Mouse (Mus musculus) embryonic facial prominence, embryonic 12.5 days (tissue): ENCODE measurements around the gene Hpcal1. TPM values are rescaled to one million over a fixed set of nuclear protein-coding genes. Genes with fewer than 3 reads are reported as not detected.

Experiments used
- ATAC-seq: fragments of 200-750 bp; cut with Nextera tagmentation; 2 replicates; pipeline ENCODE4 v1.8.0; 2017; ENCODE audit not compliant: insufficient number of reproducible peaks, insufficient read depth, low FRiP score, low TSS enrichment
- H3K27ac ChIP-seq: fragments of 300-500 bp; sonication (generic); 2 replicates; pipeline ENCODE4 v1.5.1; 2016; ENCODE audit warnings: mild to moderate bottlenecking
- H3K27me3 ChIP-seq: fragments of 300-500 bp; sonication (generic); 2 replicates; pipeline ENCODE4 v1.6.1; 2016; ENCODE audit warnings: mild to moderate bottlenecking, moderate library complexity
- H3K36me3 ChIP-seq: fragments of 300-500 bp; sonication (generic); 2 replicates; pipeline ENCODE4 v1.6.1; 2016; ENCODE audit warnings: mild to moderate bottlenecking
- H3K4me1 ChIP-seq: fragments of 300-500 bp; sonication (generic); 2 replicates; pipeline ENCODE4 v1.6.1; 2016
- H3K4me2 ChIP-seq: fragments of 300-500 bp; sonication (generic); replicated peaks from 2 replicates; pipeline ENCODE4 v1.6.1; 2016; ENCODE audit warnings: mild to moderate bottlenecking, moderate library complexity
- H3K4me3 ChIP-seq: fragments of 300-500 bp; sonication (generic); 2 replicates; pipeline ENCODE4 v1.5.1; 2016; ENCODE audit warnings: mild to moderate bottlenecking
- H3K9ac ChIP-seq: fragments of 300-500 bp; sonication (generic); 2 replicates; pipeline ENCODE4 v1.6.1; 2016; ENCODE audit warnings: mild to moderate bottlenecking, moderate library complexity
- H3K9me3 ChIP-seq: fragments of 300-500 bp; sonication (generic); 2 replicates; pipeline ENCODE4 v1.6.1; 2016; ENCODE audit warnings: mild to moderate bottlenecking, moderate library complexity
- WGBS: fragments of 180-500 bp; shearing (Covaris S2); methylation state at CpG from one replicate; pipeline ENCODE4 v1.1.7; 2016; 5-methylcytosine and 5-hydroxymethylcytosine counted together
- polyA plus RNA-seq: library from polyadenylated mRNA; unstranded; fragments of >200 nt; fragmentation: Nextera tagmentation; extraction: Ambion mirVana; gene quantifications from 2 replicates; pipeline ENCODE4 v1.2.1, GENCODE M21; 2016

The Hpcal1 gene
- polyA plus RNA-seq, 1 experiment from 2014 or later, result 39.5 TPM

DNA sequence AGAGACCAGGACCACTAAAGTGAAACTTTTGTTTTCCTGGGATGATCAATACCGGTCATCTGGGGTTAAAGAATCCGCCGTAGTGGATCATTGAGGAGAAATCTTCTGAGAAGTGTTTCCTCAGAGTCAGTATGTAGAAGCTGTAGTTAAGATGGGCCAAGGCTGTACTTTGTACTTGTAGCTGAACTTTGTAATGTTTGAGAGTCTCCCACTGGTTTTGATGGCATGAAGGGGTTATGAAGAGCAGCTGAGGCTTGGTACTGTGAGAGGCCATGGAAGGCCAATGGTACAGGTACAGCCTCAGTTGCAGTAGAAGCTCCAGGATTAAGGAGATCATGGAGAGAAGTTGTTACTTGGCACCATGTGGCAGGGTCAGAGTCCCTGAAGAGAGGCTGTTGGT, 13.2 kb downstream of the Hpcal1 start:
- Histone ChIP-seq H3K27me3 (no peaks in the 10 kb centered on the region), H3K4me2 (no peak overlapping the region), H3K4me1 (peaks cover 11% of the 10 kb centered on the region), H3K9ac (no peak overlapping the region), H3K4me3 (no peak overlapping the region), H3K27ac (no peak overlapping the region), H3K9me3 (no peaks in the 10 kb centered on the region), H3K36me3 (no peaks in the 10 kb centered on the region)
- 90% methylated on average over 3 of the region's 3 CpGs for WGBS
- ATAC-seq, result no peak

DNA sequence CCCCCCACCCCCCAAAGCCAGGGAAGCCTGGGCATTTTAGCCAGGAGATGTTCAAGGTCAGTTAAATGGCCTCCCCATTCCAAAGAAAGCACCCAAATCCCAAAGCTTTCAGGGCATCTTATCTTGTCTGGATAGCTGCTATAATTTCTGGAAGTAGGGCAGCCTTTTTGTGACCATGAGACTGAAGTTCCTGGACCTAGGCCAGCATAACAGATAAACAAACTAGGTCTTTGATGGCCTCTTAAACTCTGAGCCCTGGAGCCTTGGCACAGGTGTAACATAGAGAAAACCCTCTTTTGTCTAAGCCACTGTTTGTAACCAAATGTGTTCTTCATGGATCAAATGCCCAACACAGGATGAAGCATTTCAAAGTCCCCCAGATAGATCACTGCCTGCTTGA, 16.8 kb downstream of the Hpcal1 start:
- no peak overlapping the region for H3K4me2 ChIP-seq
- no peak overlapping the region for H3K4me3 ChIP-seq
- ATAC-seq, result no peak
- no peak overlapping the region for H3K9ac ChIP-seq
- H3K27ac ChIP-seq, result no peak overlapping the region
- H3K9me3 ChIP-seq, result no peaks in the 10 kb centered on the region
- H3K4me1 ChIP-seq, result peaks cover 28% of the 10 kb centered on the region
- no peaks in the 10 kb centered on the region for H3K36me3 ChIP-seq
- H3K27me3 ChIP-seq, result no peaks in the 10 kb centered on the region

DNA sequence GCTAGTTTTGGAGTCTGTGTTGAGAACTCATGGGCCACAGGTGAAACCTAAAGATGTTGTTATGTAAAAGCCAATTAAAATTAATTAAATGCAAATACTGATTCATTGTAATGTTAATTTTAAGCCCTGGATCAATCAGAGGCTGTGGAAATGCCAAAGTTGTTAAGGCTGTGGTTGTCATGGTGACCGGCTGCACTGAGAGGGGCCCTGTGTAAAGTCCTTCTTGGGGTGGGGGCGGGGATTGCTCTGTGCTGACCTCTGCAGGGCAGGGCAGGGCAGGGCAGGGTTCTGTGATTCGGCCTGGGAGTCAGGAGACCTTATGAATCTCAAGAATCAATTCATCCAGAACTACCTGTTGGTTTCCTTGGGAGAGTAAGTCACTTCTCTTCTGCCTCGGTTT, 18.8 kb downstream of the Hpcal1 start:
- Histone ChIP-seq H3K9ac (no peak overlapping the region), H3K4me3 (no peak overlapping the region), H3K36me3 (no peaks in the 10 kb centered on the region), H3K4me1 (peaks cover 28% of the 10 kb centered on the region), H3K9me3 (no peaks in the 10 kb centered on the region), H3K27ac (no peak overlapping the region), H3K4me2 (no peak overlapping the region), H3K27me3 (no peaks in the 10 kb centered on the region)
- no peak for ATAC-seq
- WGBS, result 18% methylated on average over 4 of the region's 4 CpGs

DNA sequence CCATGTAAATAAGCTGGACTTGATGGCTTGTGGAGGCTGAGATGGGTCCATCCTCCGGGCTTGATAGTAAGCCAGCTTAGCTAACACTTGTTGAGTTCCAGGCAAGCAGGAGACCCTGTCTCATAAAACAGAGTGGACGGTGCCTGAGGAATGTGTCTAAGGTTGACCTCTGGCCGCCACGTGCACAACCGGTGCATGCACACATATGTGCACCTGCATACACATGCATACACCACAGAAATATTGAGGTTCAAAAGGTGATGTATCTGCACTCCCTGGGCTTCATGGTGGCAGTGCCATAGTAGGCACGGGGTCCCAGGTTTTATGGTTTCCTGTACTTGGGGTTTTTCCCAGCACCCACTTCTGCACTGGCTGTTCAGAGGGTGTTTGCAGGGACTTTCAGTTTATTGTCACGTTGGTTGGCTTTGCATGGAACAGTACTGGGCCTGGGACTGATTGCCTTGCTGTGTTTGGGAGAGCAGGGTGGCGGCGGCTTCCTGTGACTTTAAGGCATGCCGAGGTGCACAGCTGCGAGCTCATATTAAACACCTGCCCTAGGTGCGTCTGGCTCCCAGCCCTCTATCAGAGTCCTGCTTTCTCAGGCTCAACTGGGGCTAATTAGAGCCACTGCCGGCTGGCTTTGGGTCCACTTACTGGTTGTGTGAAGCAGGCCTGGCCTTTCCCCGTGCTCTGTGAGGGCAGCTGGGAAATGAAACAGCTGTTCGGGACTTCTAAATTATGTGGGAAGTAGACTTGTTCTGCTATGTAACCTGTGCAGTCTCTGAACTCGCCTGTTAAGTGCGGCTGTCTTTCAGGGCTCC, 19.5 kb downstream of the Hpcal1 start:
- Histone ChIP-seq H3K36me3 (no peaks in the 10 kb centered on the region), H3K4me2 (0 out of 2 replicates have a peak overlapping the region, but pooled peaks have one; percentile 1), H3K27me3 (no peaks in the 10 kb centered on the region), H3K9me3 (no peaks in the 10 kb centered on the region), H3K4me3 (no peak overlapping the region), H3K4me1 (peaks cover 28% of the 10 kb centered on the region), H3K9ac (no peak overlapping the region), H3K27ac (0 out of 2 replicates have a peak overlapping the region, but pooled peaks have one; percentile 30)
- 37% methylated on average over 17 of the region's 17 CpGs for WGBS
- peak; percentile 68; the same call in 1 of the 2 replicates for ATAC-seq

DNA sequence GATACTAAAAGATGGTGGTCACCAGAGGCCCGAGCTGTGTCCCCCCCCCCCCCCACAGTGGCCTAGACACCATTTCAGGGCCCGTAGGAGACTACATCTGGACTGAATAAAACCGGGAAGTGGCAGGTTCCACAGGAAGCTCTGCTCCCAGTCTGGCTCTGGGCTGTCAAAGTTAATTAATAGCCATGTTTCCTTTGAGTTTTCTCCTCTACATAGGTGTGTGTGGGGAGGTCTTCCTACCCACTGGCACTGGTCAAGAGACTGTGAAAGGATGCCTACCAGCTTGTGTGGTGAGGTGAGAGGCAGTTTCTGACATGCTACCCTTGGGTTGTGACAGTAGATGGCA, 20.1 kb downstream of the Hpcal1 start:
- peaks cover 28% of the 10 kb centered on the region for H3K4me1 ChIP-seq

DNA sequence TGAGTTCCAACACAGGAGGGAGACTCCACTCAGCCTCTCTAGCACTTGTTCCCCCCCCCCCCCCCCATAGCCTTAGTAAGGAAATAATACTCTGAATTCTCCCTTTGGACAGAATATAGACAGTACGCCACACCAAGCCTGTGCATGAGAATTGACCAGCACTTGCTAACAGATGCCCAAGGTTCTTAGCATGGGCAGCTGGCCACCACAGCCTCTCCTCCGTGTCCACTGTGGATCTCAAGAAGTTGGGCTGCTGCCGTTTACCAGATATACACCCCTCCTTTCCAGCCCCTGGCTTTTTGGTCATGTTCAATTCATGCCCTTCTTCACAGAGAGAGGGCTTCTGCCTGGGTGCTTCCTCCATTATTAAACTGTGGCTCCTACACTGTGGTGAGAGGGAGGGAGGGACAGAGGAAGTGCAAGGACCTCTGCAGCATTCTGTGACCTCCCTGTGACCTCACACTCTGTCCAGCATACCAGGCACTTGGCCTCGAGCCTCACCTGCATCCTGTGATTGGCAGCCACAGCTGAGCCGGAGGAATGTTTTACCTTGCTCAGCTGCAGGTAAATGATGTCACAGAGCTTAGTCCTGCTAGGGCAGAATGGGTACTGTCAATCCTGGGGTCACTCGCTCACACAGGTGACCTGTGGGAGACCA, 21.2 kb downstream of the Hpcal1 start:
- peaks cover 28% of the 10 kb centered on the region for H3K4me1 ChIP-seq
- 56% methylated on average over 6 of the region's 6 CpGs for WGBS

More for the DNA sequence above, 20.1 kb downstream of the Hpcal1 start:
- Histone ChIP-seq H3K27me3 (no peaks in the 10 kb centered on the region), H3K9me3 (no peaks in the 10 kb centered on the region), H3K4me2 (0 out of 2 replicates have a peak overlapping the region, but pooled peaks have one; percentile 1), H3K9ac (no peak overlapping the region), H3K36me3 (no peaks in the 10 kb centered on the region), H3K27ac (no peak overlapping the region), H3K4me3 (no peak overlapping the region)
- WGBS, result 18% methylated on average over 3 of the region's 3 CpGs
- peak; percentile 49; the same call in 1 of the 2 replicates for ATAC-seq

DNA sequence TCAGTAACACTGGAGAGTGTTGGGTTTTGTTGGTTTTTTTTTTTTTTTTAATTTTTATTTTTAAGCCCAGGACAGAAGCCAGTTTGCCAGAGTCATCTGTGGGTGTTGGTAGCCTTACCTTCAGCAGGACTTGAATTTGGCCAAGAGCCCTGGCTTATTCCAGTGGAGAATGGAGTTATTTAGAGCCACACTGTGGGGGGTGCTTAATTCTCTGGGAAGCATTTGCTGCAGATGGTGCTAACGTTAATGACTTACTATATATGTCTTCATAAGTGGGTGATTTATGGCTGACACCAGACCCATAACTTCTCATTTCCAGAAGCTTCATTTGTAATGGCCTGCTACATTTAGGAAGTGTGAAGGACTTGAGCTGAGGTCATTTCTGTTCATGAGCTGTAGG, 21.9 kb downstream of the Hpcal1 start:
- H3K36me3 ChIP-seq, result no peaks in the 10 kb centered on the region
- H3K4me2 ChIP-seq, result no peak overlapping the region
- H3K9ac ChIP-seq, result no peak overlapping the region
- WGBS, result 78% methylated on average over 1 of the region's 1 CpGs
- no peak for ATAC-seq
- peaks cover 28% of the 10 kb centered on the region for H3K4me1 ChIP-seq
- H3K4me3 ChIP-seq, result no peak overlapping the region
- H3K27me3 ChIP-seq, result no peaks in the 10 kb centered on the region
- H3K9me3 ChIP-seq, result no peaks in the 10 kb centered on the region
- H3K27ac ChIP-seq, result no peak overlapping the region

More for the DNA sequence above, 21.2 kb downstream of the Hpcal1 start:
- H3K9me3 ChIP-seq, result no peaks in the 10 kb centered on the region
- H3K27me3 ChIP-seq, result no peaks in the 10 kb centered on the region
- no peaks in the 10 kb centered on the region for H3K36me3 ChIP-seq
- H3K27ac ChIP-seq, result no peak overlapping the region
- no peak for ATAC-seq
- H3K4me2 ChIP-seq, result no peak overlapping the region
- no peak overlapping the region for H3K9ac ChIP-seq
- H3K4me3 ChIP-seq, result no peak overlapping the region

DNA sequence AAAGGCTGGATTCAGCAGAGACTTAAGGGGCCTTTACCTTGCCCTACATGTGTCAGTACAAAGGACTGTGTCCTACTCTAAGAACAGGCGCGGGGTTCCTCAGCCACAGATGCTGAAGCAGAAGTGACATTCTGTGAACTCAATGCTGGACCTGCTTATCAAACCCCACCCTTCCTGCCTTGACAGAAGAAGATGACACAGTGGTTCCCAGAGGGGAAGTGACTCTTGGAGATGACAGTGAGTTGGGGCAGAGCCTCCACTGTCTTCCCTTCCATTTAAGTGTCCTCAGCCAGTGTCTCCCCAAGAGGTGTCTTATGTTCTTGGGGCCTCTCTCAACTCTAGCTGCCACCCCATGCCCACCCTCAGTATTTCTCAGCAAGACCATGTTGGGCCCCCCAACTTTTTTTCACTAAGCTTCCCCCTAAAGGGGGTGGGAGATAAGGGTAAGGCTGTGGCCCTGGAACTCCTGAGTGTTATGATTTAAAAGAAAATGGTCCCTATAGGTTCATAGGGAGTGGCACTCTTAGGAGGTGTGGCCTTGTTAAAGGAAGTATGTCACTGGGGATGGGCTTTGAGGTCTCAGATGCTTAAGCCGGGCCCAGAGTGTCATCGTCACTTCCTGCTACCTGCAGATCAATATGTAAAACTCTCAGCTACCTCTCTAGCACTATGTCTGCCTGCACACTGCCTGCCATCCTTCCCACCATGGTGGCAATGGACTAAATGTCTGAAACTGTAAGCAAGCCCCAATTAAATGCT, 25.2 kb downstream of the Hpcal1 start:
- Histone ChIP-seq H3K4me2 (no peak overlapping the region), H3K9me3 (no peaks in the 10 kb centered on the region), H3K4me1 (peaks cover 10% of the 10 kb centered on the region; the same call in 1 of the 2 replicates), H3K36me3 (no peaks in the 10 kb centered on the region), H3K4me3 (no peak overlapping the region), H3K27ac (no peak overlapping the region), H3K27me3 (no peaks in the 10 kb centered on the region), H3K9ac (no peak overlapping the region)
- no peak for ATAC-seq
- 88% methylated on average over 4 of the region's 4 CpGs for WGBS

DNA sequence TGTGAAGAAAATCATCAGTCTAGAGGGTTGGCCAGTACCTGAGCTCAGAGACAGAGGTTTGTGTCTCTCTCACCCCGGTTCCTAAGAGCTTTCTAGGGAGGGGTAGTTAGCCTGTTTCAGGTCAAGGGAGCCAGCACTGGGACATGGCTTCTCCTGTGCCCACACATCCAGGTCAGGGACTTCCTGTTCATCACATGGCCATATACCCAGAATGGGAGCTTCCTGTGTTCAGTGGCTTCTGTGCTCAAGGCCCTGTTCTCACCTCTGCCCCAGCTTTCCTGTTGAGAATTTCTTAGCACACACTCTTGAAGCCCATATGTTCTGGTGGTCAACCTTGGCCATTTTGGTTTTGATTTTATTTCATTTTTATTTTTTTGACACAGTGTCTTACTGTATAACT, 26.6 kb downstream of the Hpcal1 start:
- 78% methylated on average over 1 of the region's 1 CpGs for WGBS
- no peaks in the 10 kb centered on the region for H3K4me1 ChIP-seq
- no peaks in the 10 kb centered on the region for H3K36me3 ChIP-seq
- no peaks in the 10 kb centered on the region for H3K27me3 ChIP-seq
- H3K4me3 ChIP-seq, result no peak overlapping the region
- H3K4me2 ChIP-seq, result no peak overlapping the region
- H3K27ac ChIP-seq, result no peak overlapping the region
- no peaks in the 10 kb centered on the region for H3K9me3 ChIP-seq
- H3K9ac ChIP-seq, result no peak overlapping the region
- ATAC-seq, result no peak

DNA sequence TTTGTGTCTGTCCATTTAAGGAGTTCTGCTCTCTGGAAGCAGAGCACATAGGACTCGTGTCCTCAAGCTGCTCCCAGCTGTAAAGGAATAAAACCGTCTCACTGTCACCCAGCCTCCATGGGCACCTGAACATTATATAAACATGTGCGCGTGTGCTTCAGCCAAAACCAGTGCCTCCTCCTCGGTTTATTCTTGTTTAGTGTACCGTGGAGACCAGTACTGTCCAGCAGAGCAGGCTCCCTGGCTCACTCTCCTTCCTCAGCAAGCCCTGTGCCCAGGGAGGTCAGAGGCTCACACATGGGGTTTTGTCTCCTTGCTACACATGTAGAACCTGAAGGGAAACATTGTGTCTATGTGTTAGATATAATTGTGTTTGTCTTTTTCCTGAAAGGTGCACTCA, 27.5 kb downstream of the Hpcal1 start:
- no peak overlapping the region for H3K9ac ChIP-seq
- peaks cover 5% of the 10 kb centered on the region; the same call in 1 of the 2 replicates for H3K4me1 ChIP-seq
- H3K27ac ChIP-seq, result no peak overlapping the region
- WGBS, result 80% methylated on average over 6 of the region's 6 CpGs
- H3K4me3 ChIP-seq, result no peak overlapping the region
- ATAC-seq, result no peak
- H3K9me3 ChIP-seq, result no peaks in the 10 kb centered on the region
- H3K4me2 ChIP-seq, result no peak overlapping the region
- no peaks in the 10 kb centered on the region for H3K27me3 ChIP-seq
- H3K36me3 ChIP-seq, result no peaks in the 10 kb centered on the region

DNA sequence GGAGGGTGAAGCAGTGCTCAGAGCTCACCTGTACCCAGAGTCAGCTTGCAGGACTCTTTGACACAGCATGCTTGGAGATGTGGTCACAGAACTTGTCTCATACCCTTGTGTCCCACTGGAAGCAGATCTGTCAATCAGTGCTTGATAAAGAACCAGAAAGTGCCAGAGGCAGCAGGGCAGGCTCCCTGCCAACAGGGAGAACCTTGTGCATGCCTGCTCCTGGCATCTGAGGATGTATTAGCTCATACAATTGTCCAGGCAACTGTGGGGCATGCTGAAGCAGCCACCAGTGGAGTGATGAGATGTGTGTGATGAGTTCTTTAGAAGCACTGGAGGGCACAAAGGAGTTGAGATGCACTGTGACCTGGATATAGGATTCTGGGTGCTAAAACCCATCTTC, 30.4 kb downstream of the Hpcal1 start:
- Histone ChIP-seq H3K27me3 (no peaks in the 10 kb centered on the region), H3K36me3 (no peaks in the 10 kb centered on the region), H3K9me3 (no peaks in the 10 kb centered on the region), H3K4me1 (peaks cover 19% of the 10 kb centered on the region), H3K27ac (no peak overlapping the region), H3K4me2 (no peak overlapping the region), H3K9ac (no peak overlapping the region), H3K4me3 (no peak overlapping the region)
- ATAC-seq, result no peak
